Mouse (Mus musculus) limb, embryonic 15.5 days (tissue): ENCODE measurements around the gene Gtf3c5. TPM values are rescaled to one million over a fixed set of nuclear protein-coding genes. Genes with fewer than 3 reads are reported as not detected.

Experiments used
- ATAC-seq: fragments of 200-750 bp; cut with Nextera tagmentation; 2 replicates; pipeline ENCODE4 v1.8.0; 2017; ENCODE audit warnings: low read depth, moderate TSS enrichment; ENCODE audit not compliant: insufficient number of reproducible peaks, low FRiP score, low TSS enrichment
- H3K27ac ChIP-seq: fragments of 300-500 bp; sonication (generic); 2 replicates; pipeline ENCODE4 v1.5.1; 2015; ENCODE audit warnings: moderate library complexity, mild to moderate bottlenecking, inconsistent platforms
- H3K27me3 ChIP-seq: fragments of 300-500 bp; sonication (generic); 2 replicates; pipeline ENCODE4 v1.6.1; 2015; ENCODE audit warnings: inconsistent platforms
- H3K36me3 ChIP-seq: fragments of 300-500 bp; sonication (generic); 2 replicates; pipeline ENCODE4 v1.6.1; 2015; ENCODE audit warnings: inconsistent platforms
- H3K4me1 ChIP-seq: fragments of 300-500 bp; sonication (generic); 2 replicates; pipeline ENCODE4 v1.6.1; 2015; ENCODE audit warnings: inconsistent platforms
- H3K4me2 ChIP-seq: fragments of 300-500 bp; sonication (generic); 2 replicates; pipeline ENCODE4 v1.6.1; 2015; ENCODE audit warnings: mild to moderate bottlenecking, inconsistent platforms
- H3K4me3 ChIP-seq: fragments of 300-500 bp; sonication (generic); 2 replicates; pipeline ENCODE4 v1.5.1; 2015; ENCODE audit warnings: mild to moderate bottlenecking, inconsistent platforms
- H3K9ac ChIP-seq: fragments of 300-500 bp; sonication (generic); 2 replicates; pipeline ENCODE4 v1.6.1; 2015; ENCODE audit warnings: inconsistent platforms
- H3K9me3 ChIP-seq: fragments of 300-500 bp; sonication (generic); 2 replicates; pipeline ENCODE4 v1.6.1; 2016; ENCODE audit warnings: inconsistent platforms
- WGBS: fragments of 180-500 bp; shearing (Covaris S2); methylation state at CpG from one replicate; pipeline ENCODE4 v1.1.7; 2015; 5-methylcytosine and 5-hydroxymethylcytosine counted together
- polyA plus RNA-seq: library from polyadenylated mRNA; unstranded; fragments of >200 nt; fragmentation: Nextera tagmentation; extraction: Ambion mirVana; gene quantifications from 2 replicates; pipeline ENCODE4 v1.2.1, GENCODE M21; 2015

The Gtf3c5 gene
- polyA plus RNA-seq, 1 experiment from 2014 or later = 44.1 TPM

DNA sequence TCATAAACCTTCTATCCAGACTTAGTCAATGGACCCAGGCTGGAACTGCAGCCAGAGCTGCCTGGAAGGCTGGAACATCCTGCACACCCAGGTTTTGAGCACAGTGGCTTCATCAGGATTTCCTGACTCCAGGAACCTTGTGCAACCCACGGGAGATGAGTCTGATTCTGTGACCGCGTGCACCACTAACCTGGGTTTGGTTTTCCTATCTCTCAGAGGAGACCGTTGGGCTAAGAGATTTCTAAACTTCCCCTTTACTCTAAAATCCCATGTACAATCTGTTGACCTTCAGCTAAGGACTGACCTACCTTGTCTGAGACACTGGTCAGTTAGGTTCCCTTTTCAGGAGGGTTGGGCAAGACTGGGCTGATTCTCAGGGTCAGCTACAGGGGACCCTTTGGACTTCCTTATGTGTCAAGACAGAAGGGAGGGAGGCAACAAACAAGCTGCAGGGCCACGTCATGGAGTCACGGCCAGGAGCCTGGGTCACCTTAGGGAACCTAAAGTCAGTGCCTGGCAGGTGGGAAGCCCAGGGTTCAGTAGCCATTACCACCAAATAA lies 35.3 kb upstream of the Gtf3c5 start:
- 80% methylated on average over 6 of the region's 6 CpGs for WGBS
- Histone ChIP-seq H3K9me3 (no peaks in the 10 kb centered on the region), H3K4me1 (peaks cover 4% of the 10 kb centered on the region; the same call in 1 of the 2 replicates), H3K27ac (no peak overlapping the region), H3K4me2 (no peak overlapping the region), H3K27me3 (peaks cover 29% of the 10 kb centered on the region), H3K4me3 (no peak overlapping the region), H3K9ac (no peak overlapping the region), H3K36me3 (no peaks in the 10 kb centered on the region)
- ATAC-seq = no peak

DNA sequence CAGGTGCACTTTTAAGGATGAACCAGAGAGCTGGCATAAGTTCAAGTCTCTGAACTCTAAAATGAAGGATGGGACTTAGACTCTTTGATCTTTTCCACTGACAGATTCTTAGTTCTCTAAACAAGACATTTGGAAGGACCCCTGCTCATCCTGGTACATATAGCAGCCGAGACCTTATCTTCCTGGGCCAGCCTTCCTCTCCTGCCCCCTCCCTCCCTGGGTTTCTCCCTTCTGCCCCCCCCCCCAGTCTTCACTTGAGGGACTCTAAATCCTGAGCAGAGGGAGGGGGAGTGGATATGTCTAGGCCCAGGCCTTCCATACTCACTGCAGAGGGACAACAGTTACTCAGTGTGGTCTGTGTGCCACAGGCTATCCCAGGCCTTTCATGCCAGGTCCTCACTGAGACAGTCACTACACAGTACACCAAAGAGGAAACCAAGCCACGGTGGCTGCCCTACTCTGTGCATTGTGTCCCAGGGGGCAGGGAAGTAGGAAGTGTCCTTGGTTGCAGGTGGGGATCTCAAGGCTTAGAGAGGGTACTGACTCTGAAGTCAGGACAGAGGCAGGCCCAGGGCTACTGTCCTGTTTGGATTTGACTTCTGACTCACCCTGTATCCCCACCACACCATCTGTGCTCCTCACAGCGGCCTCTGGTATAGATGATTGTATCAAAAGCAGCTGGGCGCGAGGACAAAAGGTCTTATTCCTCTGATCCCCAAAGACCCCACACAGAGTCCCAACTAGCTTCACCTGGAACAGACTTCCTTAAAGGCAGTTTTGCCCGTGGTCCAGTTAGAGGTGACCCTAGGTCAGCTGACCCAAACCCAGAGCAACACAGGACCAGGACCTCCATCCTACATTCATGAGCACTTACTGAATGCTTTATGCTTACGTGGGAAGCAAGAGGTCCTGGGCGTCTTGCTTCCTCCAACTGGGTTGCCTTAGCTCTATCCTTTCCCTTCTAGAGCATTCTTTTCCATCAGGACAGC lies 34.2 kb upstream of the Gtf3c5 start:
- no peaks in the 10 kb centered on the region for H3K36me3 ChIP-seq
- H3K4me1 ChIP-seq = peaks cover 4% of the 10 kb centered on the region; the same call in 1 of the 2 replicates
- no peak overlapping the region for H3K9ac ChIP-seq
- H3K9me3 ChIP-seq = no peaks in the 10 kb centered on the region
- WGBS = 72% methylated on average over 8 of the region's 8 CpGs
- no peak for ATAC-seq
- peaks cover 28% of the 10 kb centered on the region for H3K27me3 ChIP-seq
- H3K4me3 ChIP-seq = no peak overlapping the region
- H3K4me2 ChIP-seq = no peak overlapping the region
- no peak overlapping the region for H3K27ac ChIP-seq

DNA sequence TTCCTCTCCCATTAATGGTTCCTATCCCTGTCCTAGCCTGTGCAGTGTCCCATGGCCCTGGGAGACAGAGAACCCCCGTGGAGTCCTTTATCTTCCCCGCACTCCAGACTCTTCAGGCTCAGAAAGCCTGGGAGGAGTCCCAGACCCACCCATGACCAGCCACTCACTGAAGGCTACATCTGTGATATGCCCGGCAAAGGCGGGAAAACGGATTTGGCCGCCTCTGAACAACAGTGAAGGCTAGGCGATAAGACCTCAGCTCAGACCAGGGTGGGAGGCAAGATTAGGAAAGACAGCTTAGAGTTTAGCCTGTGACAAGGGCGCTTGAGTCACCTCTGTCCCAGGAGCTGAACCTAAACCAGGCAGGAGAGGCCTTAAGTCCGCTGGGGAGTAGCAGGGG lies 33.3 kb upstream of the Gtf3c5 start:
- no peak for ATAC-seq
- Histone ChIP-seq H3K9me3 (no peaks in the 10 kb centered on the region), H3K9ac (no peak overlapping the region), H3K36me3 (no peaks in the 10 kb centered on the region), H3K4me2 (no peak overlapping the region), H3K4me1 (peaks cover 4% of the 10 kb centered on the region; the same call in 1 of the 2 replicates), H3K4me3 (no peak overlapping the region), H3K27ac (no peak overlapping the region), H3K27me3 (peaks cover 21% of the 10 kb centered on the region)
- 78% methylated on average over 9 of the region's 9 CpGs for WGBS

DNA sequence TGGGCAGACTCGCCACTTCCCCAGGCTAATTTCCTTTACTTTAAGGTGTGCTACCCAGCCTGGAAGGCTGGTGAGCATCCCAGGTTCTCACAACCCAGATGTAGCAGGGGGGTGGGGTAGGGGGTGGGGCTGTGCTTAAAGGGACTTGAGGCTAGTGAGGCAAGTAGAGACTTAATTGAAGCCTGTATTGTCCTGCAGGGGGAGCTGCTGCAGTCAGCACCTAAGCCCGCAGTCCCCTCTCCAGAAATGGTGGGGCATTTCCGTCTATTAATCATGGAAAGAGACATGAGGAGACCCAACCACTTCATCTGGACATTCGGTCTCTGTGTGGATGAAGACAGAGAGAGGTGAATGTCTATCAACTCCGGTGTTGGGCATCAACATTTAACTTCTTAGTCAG lies 32.8 kb upstream of the Gtf3c5 start:
- 34% methylated on average over 5 of the region's 5 CpGs for WGBS
- H3K27me3 ChIP-seq = peaks cover 16% of the 10 kb centered on the region
- no peak overlapping the region for H3K4me3 ChIP-seq
- ATAC-seq = no peak
- no peak overlapping the region for H3K9ac ChIP-seq
- no peaks in the 10 kb centered on the region for H3K4me1 ChIP-seq
- H3K9me3 ChIP-seq = no peaks in the 10 kb centered on the region
- no peaks in the 10 kb centered on the region for H3K36me3 ChIP-seq
- no peak overlapping the region for H3K27ac ChIP-seq
- H3K4me2 ChIP-seq = no peak overlapping the region

DNA sequence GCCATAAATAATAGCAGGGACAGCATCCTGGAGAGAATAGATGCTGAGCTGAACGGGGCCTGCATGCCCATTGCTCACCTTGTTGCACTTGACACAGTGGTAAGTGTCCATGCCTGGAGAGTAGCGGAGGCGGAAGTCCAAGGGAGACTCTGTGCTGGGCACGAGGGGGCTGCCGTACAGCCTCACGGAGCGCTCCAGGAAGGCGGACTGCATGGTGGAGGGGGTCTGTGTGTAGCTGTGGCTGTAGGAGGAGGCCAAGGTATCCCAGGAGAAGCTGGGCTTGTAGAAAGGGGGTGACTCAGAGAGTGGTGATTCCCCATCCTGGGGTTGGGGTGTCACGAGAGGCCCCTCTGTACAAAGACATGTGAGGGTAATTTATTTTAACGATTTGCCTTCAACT lies 30.0 kb upstream of the Gtf3c5 start:
- H3K27me3 ChIP-seq = no peaks in the 10 kb centered on the region

DNA sequence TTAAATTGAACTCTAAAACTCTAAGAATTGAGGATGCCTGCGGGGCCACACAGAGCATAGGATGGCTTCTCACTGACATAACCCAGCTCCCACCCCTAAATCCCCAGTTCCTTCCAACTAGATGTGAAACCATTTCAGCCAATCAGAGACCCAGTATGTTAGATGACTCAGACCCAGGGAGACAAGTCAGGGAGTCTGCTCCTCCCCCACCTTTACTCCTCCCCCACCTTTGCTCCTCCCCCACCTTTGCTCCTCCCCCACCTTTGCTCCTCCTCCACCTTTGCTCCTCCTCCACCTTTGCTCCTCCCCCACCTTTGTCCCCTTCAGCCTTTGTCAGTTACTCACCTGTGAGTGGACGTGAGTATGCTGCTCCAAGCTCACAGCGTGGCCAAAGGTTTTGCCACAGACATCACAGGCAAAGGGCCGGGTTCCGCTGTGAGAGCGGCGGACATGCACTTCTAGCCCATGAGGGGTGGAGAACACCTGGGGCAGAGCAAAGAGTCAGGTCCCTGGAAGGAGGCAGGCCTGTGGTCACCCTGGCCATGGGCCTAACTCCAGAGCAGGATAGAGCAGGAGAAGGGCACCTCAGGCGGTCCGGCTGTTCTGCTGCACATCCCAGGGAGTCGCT lies 29.0 kb upstream of the Gtf3c5 start:
- H3K36me3 ChIP-seq = no peaks in the 10 kb centered on the region
- H3K4me1 ChIP-seq = 0 out of 2 replicates have a peak, but pooled peaks cover 2% of the 10 kb centered on the region
- H3K9me3 ChIP-seq = no peaks in the 10 kb centered on the region
- no peaks in the 10 kb centered on the region for H3K27me3 ChIP-seq
- WGBS = 74% methylated on average over 10 of the region's 10 CpGs
- H3K9ac ChIP-seq = no peak overlapping the region
- H3K27ac ChIP-seq = no peak overlapping the region
- ATAC-seq = no peak
- no peak overlapping the region for H3K4me3 ChIP-seq
- H3K4me2 ChIP-seq = no peak overlapping the region

More for the DNA sequence above, 30.0 kb upstream of the Gtf3c5 start:
- H3K9ac ChIP-seq = no peak overlapping the region
- no peaks in the 10 kb centered on the region for H3K36me3 ChIP-seq
- no peak overlapping the region for H3K4me3 ChIP-seq
- 90% methylated on average over 10 of the region's 10 CpGs for WGBS
- ATAC-seq = no peak
- no peaks in the 10 kb centered on the region for H3K4me1 ChIP-seq
- H3K4me2 ChIP-seq = no peak overlapping the region
- no peaks in the 10 kb centered on the region for H3K9me3 ChIP-seq
- H3K27ac ChIP-seq = no peak overlapping the region

DNA sequence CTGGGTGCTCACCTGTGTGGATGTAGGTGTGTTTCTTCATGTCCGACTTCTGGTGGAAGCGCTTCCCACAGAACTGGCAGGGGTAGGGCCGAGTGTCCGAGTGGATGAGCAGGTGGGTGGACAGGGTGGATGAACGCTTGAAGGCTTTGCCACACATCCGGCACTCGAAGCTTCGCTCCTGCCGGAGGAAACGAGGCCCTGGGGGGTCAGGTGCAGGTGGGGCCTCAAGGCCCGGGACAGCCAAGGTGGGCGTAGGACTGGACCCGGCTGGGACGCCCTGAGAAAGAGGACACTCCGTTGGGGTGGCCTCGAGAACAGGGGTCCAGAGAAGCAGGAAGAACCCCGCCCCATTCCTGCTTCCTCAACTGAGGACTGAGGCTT lies 27.8 kb upstream of the Gtf3c5 start:
- 73% methylated on average over 17 of the region's 17 CpGs for WGBS
- no peaks in the 10 kb centered on the region for H3K9me3 ChIP-seq
- ATAC-seq = no peak

DNA sequence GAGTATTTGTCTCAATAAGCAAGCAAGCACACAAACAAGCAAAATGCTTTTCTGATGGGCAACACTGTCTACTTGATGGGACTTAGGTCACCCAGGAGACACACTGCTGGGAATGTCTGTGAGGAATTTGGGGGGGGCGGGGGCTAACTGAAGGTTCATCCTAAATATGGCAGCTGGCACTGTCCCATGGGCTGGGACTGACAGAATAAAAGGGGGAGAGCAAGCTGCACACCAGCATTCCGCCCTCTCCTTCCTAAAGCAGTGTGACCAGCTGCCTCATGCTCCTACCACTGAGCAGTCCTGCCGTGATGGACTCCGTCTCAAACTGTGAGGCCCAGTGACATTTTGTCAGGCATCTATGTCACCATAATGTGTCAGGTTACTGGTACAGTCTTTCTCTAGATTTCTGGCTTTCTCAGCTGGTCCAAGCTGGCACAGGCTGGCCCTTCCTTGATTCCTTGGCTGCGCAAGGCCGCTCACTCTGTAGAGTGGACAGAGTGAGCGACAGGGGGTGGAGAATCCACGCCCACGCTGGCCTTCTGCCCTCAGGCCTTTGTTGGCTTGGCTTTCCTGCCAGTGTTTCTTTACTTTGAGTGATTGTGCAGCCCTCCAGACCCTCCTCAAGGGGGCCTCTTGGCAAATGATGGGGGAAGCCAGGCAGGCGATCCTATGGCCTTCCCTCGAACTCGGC lies 27.3 kb upstream of the Gtf3c5 start:
- Histone ChIP-seq H3K4me3 (no peak overlapping the region), H3K9me3 (no peaks in the 10 kb centered on the region), H3K36me3 (no peaks in the 10 kb centered on the region), H3K4me1 (peaks cover 14% of the 10 kb centered on the region; the same call in 1 of the 2 replicates), H3K9ac (no peak overlapping the region), H3K4me2 (no peak overlapping the region), H3K27me3 (no peaks in the 10 kb centered on the region), H3K27ac (no peak overlapping the region)
- no peak for ATAC-seq
- 77% methylated on average over 12 of the region's 12 CpGs for WGBS

More for the DNA sequence above, 27.8 kb upstream of the Gtf3c5 start:
- peaks cover 9% of the 10 kb centered on the region; the same call in 1 of the 2 replicates for H3K4me1 ChIP-seq
- H3K36me3 ChIP-seq = no peaks in the 10 kb centered on the region
- no peak overlapping the region for H3K27ac ChIP-seq
- no peaks in the 10 kb centered on the region for H3K27me3 ChIP-seq
- H3K4me2 ChIP-seq = no peak overlapping the region
- no peak overlapping the region for H3K9ac ChIP-seq
- H3K4me3 ChIP-seq = no peak overlapping the region

DNA sequence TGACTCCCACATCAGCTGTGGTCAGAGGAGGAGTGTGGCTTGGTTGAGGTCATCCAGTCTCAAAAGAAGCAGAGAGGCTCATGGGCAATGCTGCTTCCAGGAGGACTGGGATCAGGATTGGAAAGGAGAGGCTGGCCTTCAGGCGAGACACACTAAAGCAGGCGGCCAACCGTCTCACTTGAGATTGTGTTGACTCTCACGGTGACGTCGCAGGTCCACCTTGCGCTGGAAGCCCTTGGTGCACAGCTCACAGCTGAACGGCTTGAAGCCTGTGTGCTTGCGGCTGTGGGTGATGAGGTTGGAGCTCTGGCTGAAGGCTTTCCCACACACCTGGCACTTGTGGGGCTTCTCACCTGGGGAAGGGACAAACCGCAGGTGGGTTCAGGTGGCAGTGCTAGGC lies 26.3 kb upstream of the Gtf3c5 start:
- H3K4me3 ChIP-seq = no peak overlapping the region
- ATAC-seq = no peak
- no peak overlapping the region for H3K9ac ChIP-seq
- no peaks in the 10 kb centered on the region for H3K27me3 ChIP-seq
- H3K36me3 ChIP-seq = no peaks in the 10 kb centered on the region
- H3K9me3 ChIP-seq = no peaks in the 10 kb centered on the region
- H3K4me1 ChIP-seq = peaks cover 14% of the 10 kb centered on the region; the same call in 1 of the 2 replicates
- H3K4me2 ChIP-seq = no peak overlapping the region
- no peak overlapping the region for H3K27ac ChIP-seq
- 86% methylated on average over 10 of the region's 10 CpGs for WGBS

DNA sequence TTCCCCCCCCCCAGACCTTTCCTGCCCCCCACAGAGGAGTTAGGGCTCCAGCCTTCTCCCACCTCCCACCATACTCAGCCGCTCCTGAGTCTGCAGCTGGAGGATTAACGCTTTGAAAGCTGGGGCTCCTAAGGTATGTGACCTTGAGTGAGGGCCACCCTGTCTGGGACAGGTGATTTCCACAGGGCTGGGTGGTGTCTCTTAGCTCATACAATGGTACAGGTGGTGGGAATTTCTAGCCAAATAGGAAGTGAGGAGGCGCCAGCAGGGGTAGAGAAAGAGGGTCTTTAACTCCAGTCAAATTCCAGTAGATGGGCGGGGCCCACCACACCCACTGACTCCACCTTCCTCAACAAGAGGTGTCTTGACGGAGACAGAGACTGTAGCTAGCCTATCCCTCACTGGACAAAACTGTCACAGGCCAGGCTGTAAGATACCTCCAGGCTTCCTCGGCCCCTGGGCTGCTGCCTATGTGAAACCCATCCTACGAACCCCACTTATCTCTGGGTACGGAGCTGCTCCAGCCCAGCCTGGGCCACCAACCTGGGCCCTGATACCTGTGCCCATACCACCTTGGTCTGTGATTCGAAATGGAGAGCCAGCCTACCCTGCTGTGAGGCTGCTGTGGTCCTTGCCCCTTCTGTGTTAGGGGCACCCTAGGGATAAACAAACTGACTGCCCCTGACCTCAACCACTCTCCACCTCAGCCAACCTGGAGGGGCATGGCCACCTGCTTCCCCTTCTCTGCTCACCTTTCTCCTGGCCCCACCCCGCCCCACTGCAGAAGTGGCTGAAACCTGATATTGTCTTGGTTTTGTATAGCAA lies 24.0 kb upstream of the Gtf3c5 start:
- no peaks in the 10 kb centered on the region for H3K9me3 ChIP-seq
- no peak for ATAC-seq
- no peak overlapping the region for H3K4me2 ChIP-seq
- WGBS = 41% methylated on average over 10 of the region's 10 CpGs
- H3K4me1 ChIP-seq = peaks cover 14% of the 10 kb centered on the region; the same call in 1 of the 2 replicates
- H3K36me3 ChIP-seq = no peaks in the 10 kb centered on the region
- no peak overlapping the region for H3K27ac ChIP-seq
- H3K9ac ChIP-seq = no peak overlapping the region
- no peak overlapping the region for H3K4me3 ChIP-seq
- H3K27me3 ChIP-seq = no peaks in the 10 kb centered on the region
